Mouse (Mus musculus): ENCODE measurements around the gene Haao. TPM values are rescaled to one million over a fixed set of nuclear protein-coding genes. Genes with fewer than 3 reads are reported as not detected.

Haao gene
- polyA plus RNA-seq, 1 experiment from 2014 or later, result 0.10 TPM

DNA sequence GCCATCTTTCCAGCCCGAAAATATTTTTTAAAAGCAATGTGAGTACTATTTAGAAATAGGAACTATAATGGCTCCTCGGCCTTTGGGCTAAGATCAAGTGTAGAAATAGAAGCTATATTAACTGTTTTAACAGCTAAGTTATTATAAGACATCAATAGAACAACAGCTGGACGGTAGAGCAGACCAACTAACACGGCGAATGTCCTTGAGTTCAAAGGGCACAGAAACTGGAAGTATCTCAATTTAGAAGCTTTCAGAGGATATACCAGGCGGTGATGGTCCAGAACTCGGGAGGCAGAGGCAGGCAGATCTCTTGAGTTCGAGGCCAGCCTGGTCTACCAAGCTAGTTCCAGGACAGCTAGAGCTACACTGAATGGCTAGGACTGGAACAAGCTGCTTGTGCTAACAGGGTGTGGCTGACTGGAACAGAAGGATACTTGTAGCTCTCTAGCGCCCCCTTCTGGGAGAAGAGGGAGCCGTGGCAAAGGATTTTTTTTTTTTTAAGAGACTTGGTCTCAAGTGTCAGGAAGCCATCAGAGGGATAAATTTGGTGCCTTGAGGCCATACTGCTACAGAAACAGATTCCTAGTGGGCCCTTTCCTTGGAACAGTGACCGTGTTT, 39.9 kb downstream of the Haao start:
- peaks cover 13% of the 10 kb centered on the region; the same call in 1 of the 2 replicates for H3K36me3 ChIP-seq

GRCm38 (mm10) chr17:83807345-83807744, 40.4 kb downstream of the Haao start:
- H3K9me3 ChIP-seq, result no peaks in the 10 kb centered on the region
- peaks cover 13% of the 10 kb centered on the region; the same call in 1 of the 2 replicates for H3K36me3 ChIP-seq

More for the DNA sequence above, 39.9 kb downstream of the Haao start:
- no peaks in the 10 kb centered on the region for H3K9me3 ChIP-seq
- H3K27ac ChIP-seq (replicated peaks), result no peak overlapping the region
- whole genome bisulfite sequencing, result 76% methylated on average over 11 of the region's 11 CpGs
- ATAC-seq (ENCODE audit: low FRiP score, low read depth), result no peak
- H3K4me3 ChIP-seq, result no peak overlapping the region
- H3K4me1 ChIP-seq (replicated peaks), result 0 out of 2 replicates have a peak, but pooled peaks cover 2% of the 10 kb centered on the region
- H3K27me3 ChIP-seq, result no peaks in the 10 kb centered on the region
- no peak overlapping the region for H3K4me2 ChIP-seq
- H3K9ac ChIP-seq, result no peak overlapping the region

DNA sequence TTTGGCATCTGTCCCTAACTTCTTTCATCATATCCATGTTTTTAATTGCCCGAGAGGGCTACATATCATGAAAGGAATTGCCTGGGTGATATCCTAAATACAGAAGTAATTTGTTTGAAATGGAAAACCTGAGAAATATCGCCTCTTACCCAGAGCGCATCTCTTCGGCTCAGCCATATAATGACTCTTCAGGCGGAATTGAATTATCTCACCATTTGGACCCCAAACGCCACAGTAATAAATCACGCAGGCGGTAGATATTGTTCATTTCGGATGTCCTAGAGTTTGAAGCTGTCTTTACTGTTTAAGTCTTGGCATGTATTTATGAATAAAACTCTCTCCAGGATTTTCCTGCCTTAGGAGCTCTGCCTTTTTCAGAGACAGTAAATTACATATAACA, 42.7 kb downstream of the Haao start:
- Histone ChIP-seq H3K27me3 (no peaks in the 10 kb centered on the region), H3K27ac (replicated peaks) (no peak overlapping the region), H3K4me2 (no peak overlapping the region), H3K36me3 (peaks cover 20% of the 10 kb centered on the region), H3K9me3 (no peaks in the 10 kb centered on the region), H3K9ac (no peak overlapping the region), H3K4me3 (no peak overlapping the region), H3K4me1 (replicated peaks) (no peaks in the 10 kb centered on the region)
- no peak for ATAC-seq (ENCODE audit: low FRiP score, low read depth)
- whole genome bisulfite sequencing, result 64% methylated on average over 9 of the region's 9 CpGs

More at GRCm38 (mm10) chr17:83807345-83807744, 40.4 kb downstream of the Haao start:
- no peak overlapping the region for H3K27ac ChIP-seq (replicated peaks)
- no peak overlapping the region for H3K9ac ChIP-seq
- 0 out of 2 replicates have a peak, but pooled peaks cover 2% of the 10 kb centered on the region for H3K4me1 ChIP-seq (replicated peaks)
- no peaks in the 10 kb centered on the region for H3K27me3 ChIP-seq
- H3K4me2 ChIP-seq, result no peak overlapping the region
- no peak for ATAC-seq (ENCODE audit: low FRiP score, low read depth)
- WGBS, result 84% methylated on average over 7 of the region's 7 CpGs
- no peak overlapping the region for H3K4me3 ChIP-seq

DNA sequence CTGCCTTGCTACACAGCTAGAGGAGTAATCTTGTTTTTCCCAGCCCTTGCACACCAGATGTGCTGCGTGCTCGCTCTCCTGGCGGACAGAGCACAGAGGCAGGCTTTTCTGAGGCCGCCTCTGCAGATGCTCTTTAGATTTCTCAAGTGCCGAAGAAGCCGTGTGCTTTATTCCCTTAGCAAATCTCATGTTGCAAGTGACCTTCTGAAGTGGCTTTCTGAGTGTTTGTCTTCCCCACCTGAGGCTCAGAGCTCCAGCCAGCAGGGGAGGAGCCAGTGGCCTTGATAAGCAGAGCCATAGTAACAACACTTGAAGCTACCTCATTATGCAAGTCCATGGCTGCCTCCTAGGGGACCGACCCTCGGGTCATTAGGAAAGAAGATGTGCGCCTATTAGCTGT, 43.8 kb downstream of the Haao start:
- Histone ChIP-seq H3K9me3 (no peaks in the 10 kb centered on the region), H3K27ac (replicated peaks) (no peak overlapping the region), H3K36me3 (peaks cover 21% of the 10 kb centered on the region), H3K27me3 (no peaks in the 10 kb centered on the region), H3K4me1 (replicated peaks) (no peaks in the 10 kb centered on the region), H3K4me3 (no peak overlapping the region), H3K4me2 (no peak overlapping the region), H3K9ac (no peak overlapping the region)
- no peak for ATAC-seq (ENCODE audit: low FRiP score, low read depth)
- WGBS, result 71% methylated on average over 9 of the region's 9 CpGs

DNA sequence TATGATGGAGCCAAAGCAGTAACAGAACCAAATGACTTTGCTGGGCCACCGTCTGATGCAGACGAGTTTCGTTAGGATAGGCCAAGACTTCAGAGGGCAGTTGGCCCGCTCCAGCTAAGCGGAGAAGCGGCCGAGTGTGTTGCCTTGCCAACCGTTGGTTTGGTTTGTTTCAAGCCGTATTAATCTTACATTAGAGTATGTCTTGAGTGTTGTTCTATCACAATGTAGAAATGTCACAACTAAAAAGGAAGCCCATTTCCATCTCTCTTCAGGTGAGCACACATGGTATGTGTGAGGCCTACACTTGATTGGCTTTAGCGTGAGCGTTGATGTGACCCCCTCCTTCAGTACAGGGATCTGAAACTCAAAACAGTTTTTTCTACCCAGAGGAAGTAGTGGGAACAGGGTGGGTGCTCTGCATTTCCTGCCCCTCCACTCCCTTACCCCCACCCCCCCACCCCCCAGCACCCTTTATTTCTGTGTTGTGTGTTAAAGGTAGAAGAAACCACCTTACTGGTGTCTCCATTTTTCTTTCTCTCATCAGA, 48.2 kb downstream of the Haao start:
- no peaks in the 10 kb centered on the region for H3K9me3 ChIP-seq
- no peak overlapping the region for H3K4me3 ChIP-seq
- peaks cover 16% of the 10 kb centered on the region for H3K36me3 ChIP-seq
- no peak overlapping the region for H3K27ac ChIP-seq (replicated peaks)
- H3K9ac ChIP-seq, result no peak overlapping the region
- no peak overlapping the region for H3K4me2 ChIP-seq
- WGBS, result 94% methylated on average over 11 of the region's 11 CpGs
- H3K27me3 ChIP-seq, result no peaks in the 10 kb centered on the region
- no peak for ATAC-seq (ENCODE audit: low FRiP score, low read depth)
- H3K4me1 ChIP-seq (replicated peaks), result no peaks in the 10 kb centered on the region

DNA sequence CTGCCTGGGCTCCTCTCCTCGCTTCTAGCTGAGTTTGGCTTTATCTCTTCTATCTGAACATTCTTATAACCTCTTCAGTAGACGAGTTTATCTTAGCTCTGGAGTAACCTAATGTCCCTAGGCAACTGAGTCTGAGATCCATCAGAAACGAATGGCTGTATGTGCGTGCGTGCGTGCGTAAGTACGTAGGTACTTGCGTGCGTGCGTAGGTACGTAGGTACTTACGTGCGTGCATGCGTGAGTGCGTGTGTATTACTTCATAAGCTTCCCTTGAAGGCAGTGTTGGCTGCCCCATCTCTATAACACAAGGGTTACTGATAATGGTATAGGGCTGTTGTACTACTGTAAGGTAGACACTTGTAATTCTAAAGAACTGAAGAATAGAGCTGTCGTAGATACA, 52.6 kb downstream of the Haao start:
- 97% methylated on average over 17 of the region's 17 CpGs for WGBS
- no peak overlapping the region for H3K4me2 ChIP-seq
- H3K27ac ChIP-seq (replicated peaks), result no peak overlapping the region
- H3K4me3 ChIP-seq, result no peak overlapping the region
- no peak overlapping the region for H3K9ac ChIP-seq
- H3K36me3 ChIP-seq, result 0 out of 2 replicates have a peak, but pooled peaks cover 4% of the 10 kb centered on the region
- no peaks in the 10 kb centered on the region for H3K27me3 ChIP-seq
- no peaks in the 10 kb centered on the region for H3K9me3 ChIP-seq
- peaks cover 10% of the 10 kb centered on the region; the same call in 1 of the 2 replicates for H3K4me1 ChIP-seq (replicated peaks)
- no peak for ATAC-seq (ENCODE audit: low FRiP score, low read depth)

DNA sequence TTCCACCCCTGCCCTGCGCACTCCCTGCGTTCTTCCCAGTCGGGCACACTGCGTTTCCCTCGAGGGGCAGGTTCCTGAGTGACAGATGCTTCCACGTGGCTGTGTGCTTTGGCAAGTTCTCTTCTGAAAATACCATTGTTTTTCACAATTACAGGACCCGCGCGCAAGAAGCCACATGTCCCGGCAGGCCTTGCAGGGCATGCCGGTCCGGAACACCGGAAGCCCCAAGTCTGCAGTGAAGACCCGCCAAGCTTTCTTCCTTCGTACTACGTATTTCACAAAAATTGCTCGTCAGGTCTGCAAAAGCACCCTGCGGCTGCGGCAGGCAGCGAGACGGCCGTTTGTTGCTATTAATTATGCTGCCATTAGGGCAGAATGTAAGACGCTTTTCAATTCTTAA, 55.4 kb downstream of the Haao start:
- H3K36me3 ChIP-seq, result 0 out of 2 replicates have a peak, but pooled peaks cover 2% of the 10 kb centered on the region
- H3K4me2 ChIP-seq, result peak overlapping the region; percentile 47
- ATAC-seq (ENCODE audit: low FRiP score, low read depth), result no peak
- WGBS, result 42% methylated on average over 23 of the region's 23 CpGs
- no peaks in the 10 kb centered on the region for H3K9me3 ChIP-seq
- no peak overlapping the region for H3K27ac ChIP-seq (replicated peaks)
- no peaks in the 10 kb centered on the region for H3K27me3 ChIP-seq
- peaks cover 10% of the 10 kb centered on the region; the same call in 1 of the 2 replicates for H3K4me1 ChIP-seq (replicated peaks)
- peak overlapping the region; percentile 14 for H3K4me3 ChIP-seq
- H3K9ac ChIP-seq, result no peak overlapping the region

DNA sequence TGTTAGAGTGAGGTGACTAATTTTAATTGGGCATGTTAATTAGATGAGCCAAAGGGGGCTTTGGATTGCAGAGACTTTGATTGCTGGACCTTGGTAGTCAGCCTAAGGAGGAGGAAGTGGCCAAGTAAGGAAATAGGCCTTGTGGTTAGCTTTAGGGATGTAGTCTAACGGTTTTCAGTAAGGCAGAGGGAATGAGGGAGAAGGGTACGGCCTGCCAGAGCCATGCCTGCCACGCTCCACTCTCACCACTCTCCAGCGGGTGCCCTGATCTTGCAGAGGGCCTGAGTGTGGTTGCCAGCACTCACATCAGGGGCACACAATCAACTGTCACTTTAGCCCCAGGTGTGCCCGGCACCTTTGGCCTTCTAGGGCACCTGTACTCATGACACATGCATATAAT, 57.6 kb downstream of the Haao start:
- 0 out of 2 replicates have a peak, but pooled peaks cover 2% of the 10 kb centered on the region for H3K36me3 ChIP-seq
- no peak for ATAC-seq (ENCODE audit: low FRiP score, low read depth)
- peaks cover 10% of the 10 kb centered on the region; the same call in 1 of the 2 replicates for H3K4me1 ChIP-seq (replicated peaks)
- H3K4me2 ChIP-seq, result no peak overlapping the region
- WGBS, result 84% methylated on average over 5 of the region's 5 CpGs
- no peak overlapping the region for H3K27ac ChIP-seq (replicated peaks)
- no peak overlapping the region for H3K4me3 ChIP-seq
- H3K9me3 ChIP-seq, result no peaks in the 10 kb centered on the region
- H3K27me3 ChIP-seq, result no peaks in the 10 kb centered on the region
- no peak overlapping the region for H3K9ac ChIP-seq

GRCm38 (mm10) chr17:83786418-83786817, 61.3 kb downstream of the Haao start:
- no peak for ATAC-seq (ENCODE audit: low FRiP score, low read depth)

GRCm38 (mm10) chr17:83782740-83783139, 65.0 kb downstream of the Haao start:
- 0 out of 2 replicates have a peak, but pooled peaks cover 4% of the 10 kb centered on the region for H3K36me3 ChIP-seq
- no peak overlapping the region for H3K9ac ChIP-seq
- peak; percentile 61; the same call in 1 of the 2 replicates for ATAC-seq (ENCODE audit: low FRiP score, low read depth)
- no peaks in the 10 kb centered on the region for H3K27me3 ChIP-seq
- H3K4me3 ChIP-seq, result no peak overlapping the region
- 39% methylated on average over 5 of the region's 5 CpGs for WGBS
- H3K27ac ChIP-seq (replicated peaks), result no peak overlapping the region
- no peaks in the 10 kb centered on the region; the same call in 1 of the 2 replicates for H3K4me1 ChIP-seq (replicated peaks)
- H3K9me3 ChIP-seq, result no peaks in the 10 kb centered on the region
- no peak overlapping the region for H3K4me2 ChIP-seq

More at GRCm38 (mm10) chr17:83786418-83786817, 61.3 kb downstream of the Haao start:
- Histone ChIP-seq H3K9ac (no peak overlapping the region), H3K4me2 (no peak overlapping the region), H3K4me1 (replicated peaks) (no peaks in the 10 kb centered on the region; the same call in 1 of the 2 replicates), H3K4me3 (no peak overlapping the region), H3K27me3 (no peaks in the 10 kb centered on the region), H3K27ac (replicated peaks) (no peak overlapping the region), H3K36me3 (0 out of 2 replicates have a peak, but pooled peaks cover 4% of the 10 kb centered on the region), H3K9me3 (no peaks in the 10 kb centered on the region)
- WGBS, result 98% methylated on average over 6 of the region's 6 CpGs

Data from hindbrain, embryonic 15.5 days (tissue).